Mouse (Mus musculus): Measurements from ENCODE around the gene Hist1h1e. TPM values are rescaled to one million over a fixed set of nuclear protein-coding genes. Genes with fewer than 3 reads are reported as not detected.

The Hist1h1e gene
- polyA plus RNA-seq, 1 experiment = 7.2 TPM

DNA sequence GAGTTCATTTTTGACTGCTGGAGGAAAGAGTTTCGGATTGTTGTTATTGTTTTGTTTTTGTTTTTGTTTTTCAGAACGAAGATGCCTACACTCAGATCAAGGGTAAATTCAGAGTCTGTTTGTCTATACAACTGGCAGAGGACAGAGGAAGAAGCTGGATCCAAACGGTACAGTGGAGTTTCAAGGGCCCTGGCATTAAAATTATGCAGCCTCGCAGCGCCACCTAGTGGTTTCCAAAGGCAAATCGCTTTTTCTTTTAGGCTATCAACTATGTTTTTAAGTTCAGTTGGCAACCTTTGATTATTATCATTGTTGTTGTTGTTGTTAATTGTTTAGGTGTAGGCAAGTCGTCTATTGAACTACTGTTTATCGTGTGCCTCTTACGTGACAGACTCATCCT is 24.4 kb downstream of the Hist1h1e start:
- TF ChIP-seq GATA1 (IDR thresholded peaks at IDR 0.05; ENCODE audit: low read length) = no peak

DNA sequence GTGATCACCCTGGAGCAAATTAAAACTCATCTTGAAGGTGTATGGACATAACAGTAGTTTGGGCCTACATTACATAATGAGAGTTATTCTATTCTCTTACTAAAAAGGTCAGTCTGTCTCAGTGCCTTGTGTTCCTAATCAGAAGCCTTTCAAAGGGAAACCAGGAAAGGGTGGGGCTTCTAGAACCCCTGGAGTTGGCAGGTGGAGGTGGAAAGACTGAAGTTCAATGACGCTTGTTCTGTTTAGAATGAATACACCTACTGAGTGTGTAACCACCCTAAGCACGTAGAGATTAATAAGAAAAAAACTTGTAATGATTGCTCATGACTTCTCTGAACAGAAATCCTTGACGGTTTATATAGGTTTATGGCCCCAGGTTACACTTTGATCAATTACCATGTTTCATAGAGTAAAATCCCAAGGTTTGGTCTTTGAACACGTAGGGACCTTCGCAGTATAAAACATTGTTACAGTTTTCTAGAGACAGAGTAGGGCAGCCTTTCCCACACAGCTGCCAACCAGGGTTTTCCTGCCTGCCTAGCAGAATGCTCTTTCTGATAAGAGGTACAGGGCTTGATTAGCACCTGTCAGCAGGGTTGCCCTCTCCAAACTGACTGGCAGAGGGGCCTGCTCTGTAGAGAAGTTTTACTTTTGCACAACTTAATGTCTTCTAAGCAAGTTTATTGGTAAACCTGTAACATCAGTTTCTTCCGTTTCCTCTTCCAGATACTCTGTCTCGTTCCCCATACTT is 26.6 kb downstream of the Hist1h1e start:
- peak; percentile 32 for TF ChIP-seq GATA1 (IDR thresholded peaks at IDR 0.05; ENCODE audit: low read length)

DNA sequence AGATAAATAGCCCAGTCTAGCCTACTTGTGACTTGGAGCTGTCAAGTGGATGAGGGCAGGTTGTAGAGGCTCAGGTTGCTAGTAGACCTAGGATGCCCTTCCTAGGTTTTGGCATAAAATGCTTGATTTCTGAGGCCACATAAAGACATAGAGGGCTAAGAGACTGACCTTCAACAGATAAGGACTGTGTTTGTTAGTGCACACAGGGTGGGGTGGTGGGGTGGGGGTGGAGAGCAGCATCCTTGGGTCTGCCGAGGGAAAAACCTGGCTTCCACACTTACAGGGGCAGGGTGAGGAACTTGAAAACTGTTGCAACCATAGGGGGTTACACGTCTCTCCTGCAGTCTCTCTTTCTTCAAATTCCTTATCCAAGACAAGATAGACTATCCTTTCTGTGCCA is 27.2 kb downstream of the Hist1h1e start:
- no peak for TF ChIP-seq GATA1 (IDR thresholded peaks at IDR 0.05; ENCODE audit: low read length)

DNA sequence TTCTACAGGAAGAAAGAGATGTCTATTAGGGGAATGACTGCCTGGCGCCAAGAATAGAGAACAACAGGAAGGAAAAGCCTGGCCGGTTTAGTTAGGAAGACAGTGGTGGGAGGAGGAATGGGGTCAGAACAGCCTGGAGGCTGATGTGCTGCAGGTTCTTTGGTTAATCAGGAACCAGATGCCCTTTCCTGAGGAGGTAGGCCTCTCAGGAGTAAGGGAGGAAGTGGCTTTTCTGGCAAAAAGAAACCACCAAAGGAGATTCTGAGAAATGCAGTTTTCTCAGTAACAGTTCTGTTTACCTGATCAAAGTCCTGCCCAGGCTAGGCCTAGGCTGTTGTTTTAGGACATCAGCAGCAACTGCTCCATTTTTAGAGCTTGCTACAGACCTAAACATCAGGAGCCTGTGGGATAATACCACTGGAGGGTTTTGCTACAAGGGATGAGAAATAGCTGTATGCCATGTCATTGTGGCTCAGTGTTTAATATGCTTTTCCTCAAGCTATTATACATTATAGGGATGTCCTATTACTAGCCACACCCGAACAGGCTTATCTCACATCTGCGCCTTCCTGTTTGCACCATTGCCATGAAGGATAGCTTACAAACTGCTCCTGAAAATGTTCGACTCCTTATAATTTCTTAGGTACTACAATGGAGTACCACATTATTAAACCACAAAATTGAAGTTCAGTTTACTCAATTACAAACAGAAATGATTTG is 29.1 kb downstream of the Hist1h1e start:
- no peak for TF ChIP-seq GATA1 (IDR thresholded peaks at IDR 0.05; ENCODE audit: low read length)

DNA sequence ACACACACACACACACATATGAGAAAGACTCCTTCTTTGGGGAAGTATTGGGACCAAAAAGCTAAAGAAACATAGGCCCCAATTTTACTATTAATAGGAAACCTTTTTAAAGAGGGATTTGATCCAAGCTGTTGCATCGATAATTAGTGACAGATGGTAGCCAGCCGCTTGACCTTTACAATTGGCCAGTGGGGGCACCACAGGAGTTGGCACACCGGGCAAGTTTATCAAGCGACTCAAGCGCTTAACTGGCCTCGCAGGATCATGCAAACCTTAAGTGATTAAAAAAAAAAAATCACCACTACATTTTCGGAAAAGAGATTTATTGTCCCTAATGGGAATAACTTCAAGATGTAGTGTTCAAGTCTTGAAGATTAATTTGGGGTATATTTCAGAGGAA is 29.7 kb downstream of the Hist1h1e start:
- no peak for TF ChIP-seq GATA1 (IDR thresholded peaks at IDR 0.05; ENCODE audit: low read length)

DNA sequence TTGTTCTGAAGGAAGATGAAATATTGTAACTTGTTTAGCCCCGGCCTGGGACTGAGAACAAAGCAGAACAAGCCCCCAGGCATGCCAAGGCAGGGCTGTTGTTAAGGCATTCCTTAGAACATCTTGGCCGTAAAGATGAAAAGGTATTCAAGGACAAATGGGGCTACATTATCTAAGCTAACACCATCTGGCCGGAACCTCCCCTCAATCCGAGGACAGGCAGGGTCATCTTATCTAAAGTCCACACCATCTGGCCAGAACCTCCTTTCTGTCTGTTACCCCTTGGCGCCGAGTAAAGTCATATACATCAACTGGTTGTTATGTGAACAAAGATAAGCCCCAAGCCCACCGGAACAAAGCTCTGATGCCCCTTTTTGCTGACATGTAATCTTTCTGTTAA is 30.5 kb downstream of the Hist1h1e start:
- TF ChIP-seq GATA1 (IDR thresholded peaks at IDR 0.05; ENCODE audit: low read length) = peak; percentile 42

DNA sequence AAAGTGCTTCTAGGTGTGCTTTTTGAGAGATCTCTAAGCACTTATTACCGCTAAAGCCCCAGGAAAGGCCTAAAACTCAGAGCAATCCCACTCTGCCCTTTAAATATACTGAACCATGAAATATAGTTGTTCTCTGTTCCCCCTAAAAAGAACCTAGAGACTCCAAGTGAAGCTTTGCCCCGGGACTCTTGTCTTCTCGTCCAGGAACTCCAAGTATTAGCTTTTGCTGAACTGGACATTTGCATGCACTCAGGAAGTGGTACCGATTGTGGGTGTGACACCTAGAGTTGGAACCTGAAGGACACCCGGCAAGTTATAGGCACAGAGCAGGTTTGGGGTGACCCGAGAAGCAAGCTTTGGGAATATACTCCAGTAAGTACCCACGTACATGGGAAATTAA is 31.2 kb downstream of the Hist1h1e start:
- no peak for TF ChIP-seq GATA1 (IDR thresholded peaks at IDR 0.05; ENCODE audit: low read length)

DNA sequence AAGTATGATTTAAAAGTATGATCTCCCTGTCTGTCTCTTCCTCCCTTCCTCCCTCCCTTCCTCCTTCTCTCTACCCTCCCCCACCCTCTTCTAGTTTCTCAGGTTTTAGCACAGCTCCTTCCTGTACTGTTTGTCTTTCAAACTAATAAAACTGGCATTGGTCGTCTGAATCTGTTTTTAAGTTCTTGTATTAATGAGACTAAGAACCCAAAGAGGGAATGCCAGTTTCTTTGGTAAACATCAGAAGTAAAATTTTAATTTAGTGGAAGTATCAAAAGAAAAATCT is 35.5 kb downstream of the Hist1h1e start:
- TF ChIP-seq GATA1 (IDR thresholded peaks at IDR 0.05; ENCODE audit: low read length) = no peak

DNA sequence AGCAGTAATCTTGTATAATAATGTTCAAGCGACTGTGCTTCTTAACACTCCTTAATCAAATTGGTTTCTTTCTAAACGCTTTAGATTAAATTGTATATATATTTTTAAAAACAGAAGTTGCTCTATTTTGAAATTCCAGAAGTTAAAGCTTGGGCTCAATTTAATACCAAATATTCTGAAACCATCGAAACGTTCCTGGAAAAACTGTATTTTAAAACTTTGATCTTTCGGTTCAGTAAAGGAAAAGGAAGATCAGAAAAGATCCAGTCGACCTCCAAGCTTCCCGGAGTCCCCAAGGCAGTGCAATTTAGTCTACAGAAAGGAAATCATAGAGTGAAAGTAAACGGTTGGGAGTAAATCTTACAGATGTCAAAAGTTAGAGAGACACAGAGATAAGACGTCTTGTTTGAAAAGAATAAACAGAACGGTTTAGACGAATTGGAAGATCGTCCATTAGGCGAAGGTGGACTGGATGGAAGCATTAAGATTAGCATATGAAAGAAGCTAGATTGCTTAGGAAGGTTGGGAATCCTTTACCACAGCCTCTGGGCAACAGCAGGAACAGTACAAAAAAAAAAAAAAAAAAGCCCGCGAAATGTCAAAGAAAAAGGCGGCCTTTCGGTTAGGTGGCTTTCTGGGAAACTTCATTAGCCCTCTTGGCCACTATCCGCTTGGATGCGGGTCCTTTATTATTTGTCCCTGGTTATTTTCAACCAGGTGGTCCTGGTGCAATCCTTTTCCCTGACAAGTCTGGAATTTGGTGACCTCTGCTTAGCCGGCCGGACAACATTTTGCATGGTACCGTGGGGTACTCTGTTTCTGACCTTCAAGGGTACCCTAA is 36.0 kb downstream of the Hist1h1e start:
- TF ChIP-seq GATA1 (IDR thresholded peaks at IDR 0.05; ENCODE audit: low read length) = no peak

DNA sequence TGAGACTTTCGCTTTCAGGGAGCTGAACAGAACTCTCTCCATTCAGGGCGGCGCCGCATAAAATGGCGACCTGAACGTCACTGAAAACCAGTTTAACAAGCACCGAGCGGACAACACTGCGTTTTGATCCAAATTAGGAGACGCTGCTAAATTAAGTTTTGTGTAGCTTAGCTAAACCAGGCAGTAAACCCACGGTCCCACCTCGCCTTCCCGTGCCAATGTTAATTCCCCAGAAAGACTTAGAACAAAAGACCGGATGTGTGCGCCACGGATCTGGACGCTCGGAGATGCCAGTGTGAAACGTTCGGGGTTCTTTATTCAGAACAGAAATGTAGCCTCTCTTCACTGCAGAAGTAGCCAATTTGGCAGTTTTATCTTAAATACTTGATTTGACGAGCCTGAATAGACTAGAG is 37.3 kb downstream of the Hist1h1e start:
- TF ChIP-seq GATA1 (IDR thresholded peaks at IDR 0.05; ENCODE audit: low read length) = no peak

DNA sequence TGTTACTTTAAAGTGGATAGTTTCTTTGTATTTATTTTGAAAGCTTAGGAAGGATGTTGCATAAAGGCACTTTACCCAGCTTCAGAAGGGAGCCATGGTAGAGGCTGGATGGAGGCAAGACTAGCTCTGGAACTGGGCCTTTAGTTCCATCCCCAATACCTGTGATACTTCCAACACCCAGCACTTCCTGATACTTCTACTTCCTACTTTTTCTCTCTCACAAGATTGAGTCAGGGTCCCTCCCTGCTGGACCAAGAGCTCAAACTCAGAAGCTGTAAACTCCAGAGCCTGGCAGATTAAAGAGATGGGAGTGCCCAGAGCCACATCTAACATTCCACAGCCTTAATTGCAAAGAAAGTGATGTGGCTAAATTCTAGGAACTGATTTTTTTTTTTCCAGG is 38.0 kb downstream of the Hist1h1e start:
- no peak for TF ChIP-seq GATA1 (IDR thresholded peaks at IDR 0.05; ENCODE audit: low read length)

DNA sequence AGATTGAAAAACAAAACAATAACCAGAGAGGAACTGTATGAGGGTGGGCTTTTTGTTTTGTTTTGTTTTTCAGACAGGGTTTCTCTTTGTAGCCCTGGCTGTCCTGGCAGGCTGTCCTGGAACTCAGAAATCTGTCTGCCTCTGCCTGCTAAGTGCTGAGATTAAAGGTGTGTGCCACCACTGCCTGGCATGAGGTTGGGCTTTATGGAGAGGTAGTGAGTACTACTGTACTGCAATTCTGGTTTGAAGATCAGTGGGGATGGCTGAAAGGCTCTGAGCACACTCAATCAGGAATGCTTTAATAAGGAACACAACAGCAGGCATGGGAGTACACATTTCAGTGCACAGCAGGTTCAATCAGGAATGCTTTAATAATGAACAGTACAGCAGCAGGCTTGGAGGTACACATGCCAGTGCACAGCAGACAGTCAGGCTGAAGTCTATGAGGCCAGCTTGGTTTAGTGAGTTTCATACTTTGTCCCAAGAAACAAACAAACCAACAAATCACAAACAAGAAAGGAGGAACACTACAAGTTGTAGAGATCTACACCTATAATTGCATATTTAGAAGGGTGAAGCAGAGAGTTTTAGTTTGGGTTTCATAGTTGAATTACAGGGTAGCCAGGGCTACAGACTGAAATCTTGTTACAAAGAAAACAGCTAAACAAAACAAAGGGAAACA is 38.8 kb downstream of the Hist1h1e start:
- TF ChIP-seq GATA1 (IDR thresholded peaks at IDR 0.05; ENCODE audit: low read length) = no peak

DNA sequence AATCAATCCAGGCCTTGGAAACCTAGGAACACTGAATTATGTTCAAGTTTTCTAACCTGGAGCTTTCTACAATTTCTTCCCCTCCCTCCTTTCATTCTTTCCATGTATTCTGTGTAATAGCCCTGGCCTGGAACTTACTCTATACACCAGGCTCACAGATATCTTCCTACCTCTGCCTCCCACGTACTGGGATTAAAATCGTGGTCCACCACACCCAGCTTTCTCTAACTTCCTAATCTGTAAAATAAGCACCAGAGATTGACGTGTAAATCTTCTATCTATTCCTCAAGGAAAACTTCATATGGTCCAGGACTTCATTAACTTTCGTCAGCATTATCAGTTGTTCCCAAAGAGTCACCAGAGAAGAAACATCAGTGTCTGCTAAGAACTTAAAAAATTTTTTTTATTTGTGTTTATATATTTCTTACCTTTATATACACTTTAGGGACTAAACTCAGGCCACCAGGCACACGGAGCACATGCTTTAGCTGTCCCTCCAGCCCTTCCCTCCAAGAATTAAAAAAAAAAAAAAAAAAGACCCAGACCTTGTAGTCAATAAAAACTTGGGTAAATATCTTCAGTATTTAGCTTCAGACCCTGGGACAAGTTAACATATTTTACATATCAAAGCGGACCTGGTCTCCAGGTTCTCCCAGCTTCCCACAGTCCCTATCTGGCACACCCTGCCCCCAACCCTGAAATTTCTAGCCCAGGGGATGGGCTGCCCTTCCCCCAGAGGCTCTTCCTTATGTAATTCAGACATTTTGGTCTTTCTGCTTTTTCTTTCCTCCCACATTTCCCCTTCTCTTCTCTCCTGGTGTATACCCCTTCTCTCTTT is 39.9 kb downstream of the Hist1h1e start:
- TF ChIP-seq GATA1 (IDR thresholded peaks at IDR 0.05; ENCODE audit: low read length) = no peak

DNA sequence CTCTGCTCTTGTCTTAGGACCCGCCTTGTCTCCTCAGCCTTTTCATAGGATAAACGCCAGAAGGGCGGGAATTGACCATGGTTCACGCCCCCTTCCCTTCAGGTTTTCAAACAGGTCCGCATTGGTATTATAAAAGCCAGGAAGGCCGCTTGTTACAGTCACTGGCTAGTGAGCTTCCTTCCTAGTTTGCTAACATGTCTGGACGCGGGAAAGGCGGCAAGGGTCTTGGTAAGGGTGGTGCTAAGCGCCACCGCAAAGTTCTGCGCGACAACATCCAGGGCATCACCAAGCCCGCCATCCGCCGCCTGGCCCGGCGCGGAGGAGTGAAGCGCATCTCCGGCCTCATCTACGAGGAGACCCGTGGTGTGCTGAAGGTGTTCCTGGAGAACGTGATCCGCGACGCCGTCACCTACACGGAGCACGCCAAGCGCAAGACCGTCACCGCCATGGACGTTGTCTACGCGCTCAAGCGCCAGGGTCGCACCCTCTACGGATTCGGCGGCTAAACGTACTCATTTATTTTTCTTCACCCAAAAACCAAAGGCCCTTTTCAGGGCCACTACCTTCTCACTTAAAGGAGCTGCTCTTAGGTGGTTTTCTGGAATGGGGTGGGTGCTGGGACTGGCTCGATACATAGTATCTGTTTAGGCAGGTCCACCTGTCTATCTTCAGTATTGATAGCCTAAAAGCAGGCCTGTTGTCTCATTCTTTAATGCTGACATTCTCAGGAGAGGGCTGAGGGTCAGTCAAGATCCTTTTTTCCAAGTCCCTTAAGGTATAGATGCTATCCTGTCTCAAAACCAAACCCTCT is 40.7 kb downstream of the Hist1h1e start, which contains the start of gene Hist1h4d:
TSS of gene Hist1h4d (plus strand) at position 191 of the 811 bp plus-strand sequence.
- no peak for TF ChIP-seq GATA1 (IDR thresholded peaks at IDR 0.05; ENCODE audit: low read length)
